Mouse (Mus musculus): ENCODE data around the gene Rpp14.
A peak's percentile ranks its signal among the peaks of the same experiment; 100 is the strongest.

Gene Rpp14

GRCm38 (mm10) chr14:8080165-8080679 is at the start of gene Rpp14:
Gene Rpp14, plus strand, starts transcription at chr14:8080367.
- peak; percentile 94 for DNase-seq (ENCODE audit: low spot score)

- DNase-seq (ENCODE audit: low spot score) = no peak
Observed at GRCm38 (mm10) chr14:8030535-8030934, 49.6 kb upstream of the Rpp14 start.

DNA sequence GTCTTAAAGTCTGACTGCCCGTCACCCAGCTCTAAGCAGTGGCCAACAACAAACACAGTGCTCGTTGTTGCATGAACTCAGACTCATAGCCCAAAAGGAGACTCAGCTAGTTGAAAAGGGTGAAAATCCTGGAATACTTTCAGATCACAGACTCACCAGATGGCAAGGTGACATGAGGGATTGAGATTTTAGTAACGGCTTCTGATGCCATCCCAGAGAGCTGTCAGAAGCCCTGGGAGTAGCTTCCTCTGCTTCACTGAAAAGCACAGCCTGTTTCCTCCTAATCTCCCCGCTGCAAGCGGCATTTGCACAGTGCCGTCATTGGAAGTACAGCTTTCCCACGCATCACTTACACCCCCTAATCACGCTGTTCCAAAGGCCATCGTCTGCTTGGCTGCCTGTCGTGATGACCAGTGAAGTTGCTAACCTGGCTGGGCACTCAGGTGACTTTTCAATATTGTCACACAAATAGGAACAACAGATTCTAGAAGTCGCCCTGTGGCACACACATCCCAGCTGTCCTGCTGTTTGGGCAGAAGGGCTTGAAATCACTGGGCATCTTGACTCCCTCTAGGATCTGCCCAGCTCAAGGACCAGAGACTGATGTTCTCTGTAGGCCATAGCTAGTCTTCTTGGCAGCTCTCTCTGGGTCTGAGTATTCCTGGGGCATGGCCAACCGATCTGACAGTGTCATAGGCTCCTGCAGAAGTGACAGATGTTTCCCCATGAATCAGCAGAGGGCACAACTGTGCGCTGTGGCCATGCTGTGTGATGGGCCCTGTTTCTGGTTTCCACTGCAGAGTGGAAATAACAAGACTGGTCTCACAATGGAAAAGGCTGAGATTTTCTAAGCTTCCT is 47.9 kb upstream of the Rpp14 start:
- DNase-seq (ENCODE audit: low spot score) = no peak

DNA sequence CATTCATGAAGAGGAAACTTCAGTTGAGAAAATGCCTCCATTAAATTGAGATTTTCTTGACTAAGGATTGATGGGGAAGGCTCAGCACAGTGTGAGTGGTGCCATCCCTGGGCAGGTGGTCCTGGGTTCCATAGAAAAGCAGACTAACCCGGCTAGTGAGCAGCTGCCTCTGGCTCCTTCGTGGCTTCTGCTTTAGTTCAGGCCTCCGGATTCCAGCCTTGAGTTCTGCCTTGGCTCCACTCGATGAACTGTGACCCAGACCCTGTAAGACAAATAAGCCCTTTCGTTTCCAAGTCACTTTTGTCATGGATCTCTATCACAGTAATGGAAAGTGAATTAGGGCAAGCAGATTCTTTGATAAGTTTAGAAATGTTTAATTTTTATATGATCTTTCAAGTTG is 45.6 kb upstream of the Rpp14 start:
- no peak for DNase-seq (ENCODE audit: low spot score)

GRCm38 (mm10) chr14:8035951-8036350 is 44.2 kb upstream of the Rpp14 start:
- no peak for DNase-seq (ENCODE audit: low spot score)

DNA sequence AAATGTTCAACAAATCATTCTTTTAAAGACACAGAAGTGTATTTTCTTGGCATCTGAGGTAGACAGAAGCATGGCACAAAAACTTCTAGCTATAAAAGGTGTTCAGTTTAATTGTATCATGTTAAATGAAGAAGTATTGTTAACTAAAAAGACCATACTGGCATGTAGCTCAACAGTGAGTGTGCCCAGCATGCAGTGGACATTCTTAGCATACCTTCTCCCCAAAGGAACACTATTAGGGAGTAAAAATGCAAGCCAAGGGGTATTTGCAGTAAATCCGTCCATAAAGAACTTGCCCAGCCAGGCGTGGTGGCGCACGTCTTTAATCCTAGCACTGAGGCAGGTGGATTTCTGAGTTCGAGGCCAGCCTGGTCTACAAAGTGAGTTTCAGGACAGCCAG is 43.8 kb upstream of the Rpp14 start:
- DNase-seq (ENCODE audit: low spot score) = no peak

DNA sequence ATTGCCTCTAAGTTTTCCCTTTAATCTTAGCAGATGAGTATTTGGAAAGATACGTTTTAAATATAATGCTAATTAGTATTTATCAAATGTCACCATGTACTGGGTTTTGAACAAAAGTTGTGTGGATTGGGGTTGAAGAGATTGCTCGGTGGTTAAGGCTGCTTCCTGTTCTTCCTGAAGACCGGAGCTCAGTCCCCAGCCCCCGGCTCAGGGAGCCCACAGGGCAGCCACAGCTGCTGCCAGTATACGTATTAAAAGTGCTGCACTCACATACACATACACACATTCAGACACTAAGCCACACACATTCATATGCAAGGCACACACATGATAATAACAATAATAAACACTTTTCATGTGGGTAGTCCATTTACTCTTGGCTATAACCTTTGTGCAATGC is 42.0 kb upstream of the Rpp14 start:
- no peak for DNase-seq (ENCODE audit: low spot score)

- no peak for DNase-seq (ENCODE audit: low spot score)
Observed at GRCm38 (mm10) chr14:8038791-8039448, 41.2 kb upstream of the Rpp14 start.

GRCm38 (mm10) chr14:8040179-8040578 is 40.0 kb upstream of the Rpp14 start:
- DNase-seq (ENCODE audit: low spot score) = no peak

DNA sequence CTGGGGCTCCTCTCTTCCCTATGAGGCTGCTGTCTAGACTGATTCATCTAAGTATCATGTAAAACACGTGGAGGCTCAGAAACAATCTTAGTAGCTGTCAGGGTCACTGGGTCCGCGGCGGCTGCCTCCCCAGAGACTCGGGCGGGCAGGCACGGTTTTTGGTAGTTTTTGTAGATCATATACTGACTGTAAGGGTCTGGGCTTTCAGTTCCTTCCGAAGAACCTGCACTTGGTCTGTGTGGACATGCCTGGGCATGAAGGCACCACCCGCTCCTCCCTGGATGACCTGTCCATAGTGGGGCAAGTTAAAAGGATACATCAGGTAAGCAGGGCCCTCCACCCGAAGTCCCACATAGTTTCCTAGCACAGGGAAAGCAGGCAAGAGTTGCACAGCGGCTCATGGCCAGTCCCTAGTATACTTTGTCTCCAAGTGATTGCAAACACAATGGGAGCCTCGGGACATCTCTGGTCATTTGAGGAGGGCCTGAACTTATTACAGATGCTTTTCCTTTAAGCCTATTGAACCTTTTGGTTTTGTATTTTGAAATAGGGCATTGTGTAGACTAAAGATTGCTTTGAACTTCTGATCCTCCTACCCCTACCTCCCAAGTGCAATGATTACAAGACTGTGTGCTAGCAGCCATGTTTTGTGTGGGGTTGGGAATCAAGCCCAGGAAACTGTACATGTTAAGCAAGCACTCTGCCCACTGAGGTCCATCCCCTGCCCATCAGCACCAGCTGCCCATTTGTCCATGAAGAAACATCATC is 39.1 kb upstream of the Rpp14 start:
- no peak for DNase-seq (ENCODE audit: low spot score)

- no peak for DNase-seq (ENCODE audit: low spot score)
Observed at GRCm38 (mm10) chr14:8042120-8042519, 38.0 kb upstream of the Rpp14 start.

- DNase-seq (ENCODE audit: low spot score) = no peak
Observed at GRCm38 (mm10) chr14:8042577-8042976, 37.6 kb upstream of the Rpp14 start.

DNA sequence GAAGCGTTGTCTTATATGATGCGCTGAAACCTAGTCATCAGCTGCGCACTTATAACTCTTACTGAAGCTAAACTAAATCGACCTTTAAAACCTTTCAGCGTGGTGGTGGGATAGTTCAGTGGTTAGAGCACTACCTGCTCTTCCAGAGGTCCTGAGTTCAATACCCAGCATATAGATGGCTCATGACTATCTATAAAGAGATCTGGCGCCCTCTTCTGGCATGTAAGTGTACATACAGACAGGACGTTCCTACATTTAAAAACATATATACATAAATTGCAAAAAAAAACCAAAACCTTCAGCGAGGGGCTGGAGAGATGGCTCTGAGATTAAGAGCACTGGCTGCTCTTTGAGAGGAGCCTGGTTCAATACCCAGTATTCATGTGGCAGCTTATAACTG is 35.8 kb upstream of the Rpp14 start:
- DNase-seq (ENCODE audit: low spot score) = no peak

DNA sequence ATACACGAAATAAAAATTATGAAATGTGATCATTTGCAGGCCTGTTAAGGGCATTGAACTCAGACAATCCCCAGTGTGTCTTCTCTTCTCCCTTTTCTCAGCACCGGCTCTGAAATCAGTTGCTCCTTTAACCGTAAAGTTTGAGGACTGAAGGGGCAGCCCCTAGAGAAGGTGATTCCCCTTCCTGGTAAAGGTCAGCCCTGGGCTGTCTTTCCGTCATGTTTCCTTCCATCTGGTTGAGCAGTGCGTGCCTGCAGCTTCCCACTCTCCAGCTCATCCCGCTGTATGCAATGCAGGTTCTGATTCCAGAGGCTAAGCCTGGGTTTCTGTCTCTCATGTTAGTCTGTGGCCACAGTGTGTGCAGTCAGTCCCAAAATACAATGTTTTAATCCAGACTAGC is 35.4 kb upstream of the Rpp14 start:
- DNase-seq (ENCODE audit: low spot score) = no peak

DNA sequence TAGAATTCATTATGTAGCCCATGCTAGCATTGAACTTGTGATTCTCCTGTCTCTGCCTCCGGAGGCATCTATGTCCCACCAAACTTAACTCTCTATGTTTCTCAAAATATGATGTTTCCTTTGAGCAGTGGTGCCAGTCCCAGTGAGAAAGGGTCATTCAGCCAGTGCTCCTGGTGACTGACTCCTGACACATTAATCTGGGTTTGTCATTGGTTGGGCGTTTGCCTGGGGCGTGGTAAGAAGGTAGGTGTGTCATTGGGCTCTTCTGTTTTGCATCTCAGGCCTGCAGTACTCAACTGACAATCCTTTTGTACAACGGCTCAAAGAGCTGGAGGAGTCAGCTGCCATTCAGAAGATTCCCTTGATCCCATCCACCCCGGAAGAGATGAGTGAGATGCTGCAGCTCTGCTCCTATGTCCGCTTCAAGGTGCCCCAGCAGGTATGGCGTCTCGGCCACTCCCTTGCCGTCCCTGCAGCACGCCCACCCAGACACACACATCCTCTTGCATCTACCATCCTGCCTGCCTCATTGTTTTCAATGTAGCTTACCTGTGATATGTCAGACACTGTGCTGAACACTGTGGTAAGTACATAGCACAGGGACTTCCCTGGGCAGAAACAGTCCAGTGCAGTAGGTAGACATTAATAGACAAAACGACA is 34.9 kb upstream of the Rpp14 start:
- DNase-seq (ENCODE audit: low spot score) = no peak

DNA sequence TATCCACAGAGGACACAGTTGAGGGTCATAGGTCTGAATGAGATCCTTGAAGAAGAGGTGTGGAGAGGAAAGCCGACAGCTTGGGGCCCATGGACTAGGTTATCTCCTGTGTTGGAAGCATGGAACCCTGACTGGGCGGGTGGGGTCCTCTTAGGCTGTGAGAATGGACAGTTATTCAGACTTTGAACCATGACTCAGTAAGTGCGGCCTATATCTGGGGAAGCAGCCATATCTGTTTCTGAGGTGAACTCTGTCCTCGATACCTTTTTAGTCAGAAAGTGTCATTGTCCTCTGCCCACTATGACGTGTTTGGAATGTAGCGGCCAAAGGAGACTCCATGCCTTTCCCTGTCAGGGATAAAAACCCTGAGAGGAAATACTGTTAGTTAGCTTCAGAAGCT is 33.3 kb upstream of the Rpp14 start:
- no peak for DNase-seq (ENCODE audit: low spot score)

GRCm38 (mm10) chr14:8049334-8049733 is 30.8 kb upstream of the Rpp14 start:
- DNase-seq (ENCODE audit: low spot score) = no peak

DNA sequence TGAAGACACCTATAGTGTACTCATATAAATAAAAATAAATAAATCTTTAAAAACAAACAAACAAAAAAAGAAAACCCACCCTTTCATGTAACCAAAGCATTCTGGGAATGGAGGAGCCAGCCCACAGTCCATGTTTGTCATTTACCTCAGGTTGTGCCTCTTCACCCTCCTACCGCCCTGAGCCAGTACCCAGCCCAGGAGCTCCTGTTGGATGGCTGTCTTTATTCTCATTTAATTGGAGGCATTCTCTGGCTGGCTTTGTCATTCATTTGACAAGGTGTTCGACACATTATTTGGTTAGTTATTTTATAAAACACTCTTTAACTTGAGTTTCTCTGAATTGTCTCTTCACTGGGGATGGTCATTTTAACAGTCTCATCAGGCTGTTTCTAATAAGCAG is 28.3 kb upstream of the Rpp14 start:
- no peak for DNase-seq (ENCODE audit: low spot score)

DNA sequence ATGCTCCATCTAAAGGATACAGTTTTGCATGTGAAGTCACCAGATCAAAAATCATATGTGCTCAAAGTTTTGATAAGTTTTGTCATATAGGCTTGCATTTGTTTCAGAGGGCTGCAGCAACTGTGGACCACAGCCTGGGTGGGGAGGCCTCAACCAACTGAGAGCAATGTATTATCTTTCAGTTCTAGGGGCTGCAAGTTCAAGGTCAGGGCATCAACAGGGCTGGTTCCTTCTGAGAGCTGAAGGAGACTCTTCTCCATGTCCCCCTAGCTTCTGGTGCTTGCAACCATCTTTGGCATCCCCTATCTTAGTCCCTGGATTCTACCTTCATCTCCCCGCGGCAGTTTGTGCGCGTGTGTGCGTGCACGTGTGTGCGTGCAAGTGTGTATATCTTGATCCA is 27.5 kb upstream of the Rpp14 start:
- no peak for DNase-seq (ENCODE audit: low spot score)

DNA sequence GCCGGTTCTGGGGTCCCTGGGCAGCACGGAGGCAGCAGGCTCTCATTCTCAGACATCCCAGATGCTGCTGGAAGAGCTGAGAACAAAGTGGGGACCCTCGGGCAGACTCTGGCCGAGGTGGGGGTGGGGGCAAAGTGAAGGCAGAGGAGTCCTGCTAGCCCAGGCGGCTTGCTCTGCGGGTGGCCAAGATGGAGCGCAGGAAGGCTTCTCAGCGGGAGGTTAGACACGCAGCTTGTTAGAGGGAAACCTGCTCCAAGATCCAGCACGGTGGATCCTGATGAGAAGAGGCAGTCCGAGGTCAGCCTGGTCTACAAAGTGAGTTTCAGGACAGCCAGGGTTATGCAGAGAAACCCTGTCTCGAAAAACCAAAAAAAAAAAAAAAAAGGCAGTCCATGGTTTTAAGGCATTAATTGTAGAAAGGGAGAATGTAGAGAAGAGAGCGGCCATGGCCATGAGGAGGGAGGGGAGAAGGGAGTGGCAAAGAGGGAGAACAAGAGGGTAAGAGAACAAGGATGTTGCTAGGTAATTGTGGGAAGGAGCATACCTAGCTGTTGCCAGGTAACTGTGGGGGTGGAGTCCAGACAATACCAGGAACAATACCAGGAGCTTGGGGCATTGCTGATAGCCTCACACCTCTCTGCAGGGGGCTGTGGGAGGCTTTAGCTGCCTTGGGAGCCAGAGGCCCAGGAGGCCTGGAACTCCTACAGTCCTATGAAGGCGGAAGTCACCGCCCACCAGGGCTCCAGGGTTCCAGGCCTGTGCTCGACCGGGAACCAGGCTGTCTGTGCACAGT is 25.7 kb upstream of the Rpp14 start:
- DNase-seq (ENCODE audit: low spot score) = no peak

GRCm38 (mm10) chr14:8056076-8056475 is 24.1 kb upstream of the Rpp14 start:
- DNase-seq (ENCODE audit: low spot score) = no peak

All from ovary, postnatal 10 days (tissue).